Mouse (Mus musculus) limb, embryonic 11.5 days (tissue): ENCODE data around the gene Jup. TPM values are rescaled to one million over a fixed set of nuclear protein-coding genes. Genes with fewer than 3 reads are reported as not detected.

Experiments used
- ATAC-seq: fragments of 200-750 bp; cut with Nextera tagmentation; 2 replicates; pipeline ENCODE4 v1.8.0; 2017; ENCODE audit warnings: low read depth; ENCODE audit not compliant: insufficient number of reproducible peaks, low FRiP score, low TSS enrichment
- DNase-seq: peaks from one replicate; pipeline ENCODE4 v3.0.0-alpha.2; 2015; ENCODE audit warnings: low spot score
- H3K27ac ChIP-seq: fragments of 300-500 bp; sonication (generic); replicated peaks from 2 replicates; pipeline ENCODE4 v1.5.1; 2014; ENCODE audit warnings: low read depth, mild to moderate bottlenecking, low read length
- H3K27me3 ChIP-seq: fragments of 300-500 bp; sonication (generic); 2 replicates; pipeline ENCODE4 v1.6.1; 2014; ENCODE audit warnings: mild to moderate bottlenecking, low read length, mixed read lengths; ENCODE audit not compliant: control insufficient read depth, insufficient read depth
- H3K36me3 ChIP-seq: fragments of 300-500 bp; sonication (generic); 2 replicates; pipeline ENCODE4 v1.6.1; 2014; ENCODE audit warnings: mild to moderate bottlenecking, low read length, moderate library complexity, mixed read lengths; ENCODE audit not compliant: control insufficient read depth, insufficient read depth
- H3K4me1 ChIP-seq: fragments of 300-500 bp; sonication (generic); 2 replicates; pipeline ENCODE4 v1.6.1; 2014; ENCODE audit warnings: low read length, mixed read lengths; ENCODE audit not compliant: control insufficient read depth, insufficient read depth
- H3K4me2 ChIP-seq: fragments of 300-500 bp; sonication (generic); 2 replicates; pipeline ENCODE4 v1.6.1; 2014; ENCODE audit warnings: low read depth, mild to moderate bottlenecking, moderate library complexity; ENCODE audit not compliant: severe bottlenecking
- H3K4me3 ChIP-seq: fragments of 300-500 bp; sonication (generic); 2 replicates; pipeline ENCODE4 v1.5.1; 2014; ENCODE audit warnings: low read depth, low read length
- H3K9ac ChIP-seq: fragments of 300-500 bp; sonication (generic); 2 replicates; pipeline ENCODE4 v1.6.1; 2014; ENCODE audit warnings: mild to moderate bottlenecking, low read length
- H3K9me3 ChIP-seq: fragments of 300-500 bp; sonication (generic); 2 replicates; pipeline ENCODE4 v1.6.1; 2016; ENCODE audit warnings: low read length; ENCODE audit not compliant: control insufficient read depth
- WGBS: fragments of 180-500 bp; shearing (Covaris S2); extraction: QIAGEN DNeasy Blood & Tissue Kit; methylation state at CpG from one replicate; pipeline ENCODE4 v1.1.7; 2014; 5-methylcytosine and 5-hydroxymethylcytosine counted together
- polyA plus RNA-seq: library from polyadenylated mRNA; unstranded; fragments of >200 nt; fragmentation: Nextera tagmentation; extraction: Ambion mirVana; gene quantifications from 2 replicates; pipeline ENCODE4 v1.2.1, GENCODE M21; 2014

Jup gene
- polyA plus RNA-seq, 1 experiment from 2014 or later: 29.8 TPM

DNA sequence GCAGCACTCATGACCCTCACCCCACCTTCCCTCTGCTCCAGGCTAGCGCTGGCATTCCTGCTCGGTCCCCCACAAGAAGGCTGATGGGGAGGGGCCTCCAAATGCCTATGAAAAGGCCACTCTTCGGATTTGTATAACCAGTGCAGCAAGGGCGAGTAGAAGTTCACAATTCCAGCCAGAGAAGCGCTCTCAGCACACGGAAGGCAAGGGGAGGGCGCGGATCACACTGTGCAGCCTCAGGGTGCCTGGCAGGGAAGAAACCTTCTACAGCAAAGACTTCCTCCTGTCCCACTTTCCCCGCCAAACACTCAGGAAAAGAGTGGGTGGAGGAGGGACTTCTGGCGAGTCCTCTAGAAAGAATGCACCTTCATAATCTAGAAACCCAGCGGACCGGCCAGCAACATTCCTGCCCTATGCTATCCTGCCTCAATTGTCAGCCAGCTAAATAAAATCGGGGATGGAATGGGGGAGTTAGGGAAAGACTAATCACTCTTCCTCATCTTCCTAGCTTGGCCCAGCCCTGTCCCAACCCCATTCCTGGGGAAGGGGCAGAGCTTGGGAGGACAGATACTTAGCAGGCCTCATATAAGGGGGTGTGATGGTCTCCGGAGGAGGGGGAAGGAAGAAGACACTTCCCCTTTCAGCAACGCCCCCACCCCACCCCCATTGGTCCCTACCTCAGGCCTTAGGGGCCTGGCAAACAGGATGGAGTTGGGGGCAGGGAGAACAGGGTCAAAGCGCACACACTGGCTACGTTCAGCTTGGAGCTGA is 1.5 kb downstream of the Jup start:
- H3K9me3 ChIP-seq: no peaks in the 10 kb centered on the region
- no peak for DNase-seq
- no peaks in the 10 kb centered on the region for H3K36me3 ChIP-seq
- peaks cover 5% of the 10 kb centered on the region; the same call in 1 of the 2 replicates for H3K4me1 ChIP-seq
- H3K4me2 ChIP-seq: peak overlapping the region; percentile 64
- 44% methylated on average over 17 of the region's 17 CpGs for WGBS
- no peak for ATAC-seq
- H3K27me3 ChIP-seq: no peaks in the 10 kb centered on the region
- no peak overlapping the region for H3K9ac ChIP-seq
- no peak overlapping the region for H3K27ac ChIP-seq
- peak overlapping the region; percentile 48 for H3K4me3 ChIP-seq

DNA sequence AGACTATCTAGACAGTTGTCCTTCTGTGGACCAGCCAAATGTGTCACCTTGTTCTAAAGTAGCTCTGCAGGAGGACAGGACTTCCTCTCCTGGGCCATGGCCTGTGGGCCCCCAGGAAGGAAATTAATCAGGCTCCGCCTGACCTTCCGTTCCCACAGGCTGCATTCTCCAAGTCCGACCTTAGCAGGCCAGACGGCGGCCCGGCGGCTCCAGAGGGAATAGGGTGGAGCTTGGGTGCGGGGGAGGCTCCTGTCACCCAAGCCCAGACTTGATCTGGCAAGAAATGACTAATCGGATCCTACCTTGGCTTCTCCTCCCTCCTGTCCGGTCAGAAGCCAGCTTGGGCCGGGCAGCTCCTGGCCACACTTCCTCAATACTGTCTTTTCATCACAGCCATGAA is 2.4 kb downstream of the Jup start:
- no peaks in the 10 kb centered on the region for H3K27me3 ChIP-seq
- no peaks in the 10 kb centered on the region for H3K36me3 ChIP-seq
- no peak for ATAC-seq
- DNase-seq: no peak
- no peak overlapping the region for H3K9ac ChIP-seq
- H3K4me1 ChIP-seq: peaks cover 5% of the 10 kb centered on the region; the same call in 1 of the 2 replicates
- whole genome bisulfite sequencing: 37% methylated on average over 11 of the region's 11 CpGs
- H3K4me3 ChIP-seq: peak overlapping the region; percentile 0; the same call in 1 of the 2 replicates
- no peak overlapping the region for H3K27ac ChIP-seq
- no peaks in the 10 kb centered on the region for H3K9me3 ChIP-seq
- H3K4me2 ChIP-seq: peak overlapping the region; percentile 7; the same call in 1 of the 2 replicates

GRCm38 (mm10) chr11:100394353-100395074 is 3.0 kb downstream of the Jup start:
- no peak for ATAC-seq
- no peak for DNase-seq
- WGBS: 55% methylated on average over 5 of the region's 5 CpGs
- no peak overlapping the region for H3K27ac ChIP-seq
- H3K27me3 ChIP-seq: no peaks in the 10 kb centered on the region
- peaks cover 5% of the 10 kb centered on the region; the same call in 1 of the 2 replicates for H3K4me1 ChIP-seq
- H3K9ac ChIP-seq: no peak overlapping the region
- no peaks in the 10 kb centered on the region for H3K36me3 ChIP-seq
- H3K4me2 ChIP-seq: peak overlapping the region; percentile 7; the same call in 1 of the 2 replicates
- H3K9me3 ChIP-seq: no peaks in the 10 kb centered on the region
- H3K4me3 ChIP-seq: peak overlapping the region; percentile 0; the same call in 1 of the 2 replicates

GRCm38 (mm10) chr11:100393733-100394132 is 3.8 kb downstream of the Jup start:
- 71% methylated on average over 7 of the region's 7 CpGs for whole genome bisulfite sequencing

GRCm38 (mm10) chr11:100392958-100393357 is 4.6 kb downstream of the Jup start:
- Histone ChIP-seq H3K4me1 (peaks cover 13% of the 10 kb centered on the region), H3K27ac (no peak overlapping the region), H3K36me3 (no peaks in the 10 kb centered on the region), H3K9ac (no peak overlapping the region), H3K27me3 (no peaks in the 10 kb centered on the region), H3K4me2 (no peak overlapping the region), H3K4me3 (no peak overlapping the region), H3K9me3 (no peaks in the 10 kb centered on the region)
- no peak for ATAC-seq
- WGBS: 81% methylated on average over 5 of the region's 5 CpGs
- no peak for DNase-seq

More at GRCm38 (mm10) chr11:100393733-100394132, 3.8 kb downstream of the Jup start:
- H3K9ac ChIP-seq: no peak overlapping the region
- no peaks in the 10 kb centered on the region for H3K36me3 ChIP-seq
- H3K4me3 ChIP-seq: no peak overlapping the region
- H3K4me2 ChIP-seq: no peak overlapping the region
- no peaks in the 10 kb centered on the region for H3K9me3 ChIP-seq
- no peak overlapping the region for H3K27ac ChIP-seq
- ATAC-seq (no peak), DNase-seq (no peak)
- no peaks in the 10 kb centered on the region for H3K27me3 ChIP-seq
- peaks cover 6% of the 10 kb centered on the region; the same call in 1 of the 2 replicates for H3K4me1 ChIP-seq

- ATAC-seq: no peak
- H3K4me2 ChIP-seq: no peak overlapping the region
- no peak overlapping the region for H3K4me3 ChIP-seq
- peaks cover 18% of the 10 kb centered on the region for H3K4me1 ChIP-seq
- H3K27me3 ChIP-seq: no peaks in the 10 kb centered on the region
- no peak overlapping the region for H3K9ac ChIP-seq
- DNase-seq: no peak
- 94% methylated on average over 7 of the region's 7 CpGs for WGBS
- no peak overlapping the region for H3K27ac ChIP-seq
- no peaks in the 10 kb centered on the region for H3K9me3 ChIP-seq
- no peaks in the 10 kb centered on the region for H3K36me3 ChIP-seq
Measured at GRCm38 (mm10) chr11:100391884-100392345, 5.6 kb downstream of the Jup start.

GRCm38 (mm10) chr11:100391081-100391883 is 6.3 kb downstream of the Jup start:
- Histone ChIP-seq H3K9me3 (no peaks in the 10 kb centered on the region), H3K4me1 (peaks cover 18% of the 10 kb centered on the region), H3K4me3 (no peak overlapping the region), H3K36me3 (no peaks in the 10 kb centered on the region), H3K9ac (no peak overlapping the region; the same call in 1 of the 2 replicates), H3K27me3 (no peaks in the 10 kb centered on the region), H3K4me2 (no peak overlapping the region), H3K27ac (no peak overlapping the region)
- WGBS: 81% methylated on average over 9 of the region's 9 CpGs
- no peak for ATAC-seq
- no peak for DNase-seq

GRCm38 (mm10) chr11:100389931-100390445 is 7.6 kb downstream of the Jup start:
- 47% methylated on average over 8 of the region's 8 CpGs for WGBS
- Histone ChIP-seq H3K4me1 (peaks cover 12% of the 10 kb centered on the region), H3K27ac (no peak overlapping the region), H3K9me3 (no peaks in the 10 kb centered on the region), H3K36me3 (no peaks in the 10 kb centered on the region; the same call in 1 of the 2 replicates), H3K27me3 (no peaks in the 10 kb centered on the region), H3K4me3 (no peak overlapping the region), H3K9ac (no peak overlapping the region), H3K4me2 (no peak overlapping the region)
- DNase-seq (no peak), ATAC-seq (no peak)
